Mouse (Mus musculus) kidney, adult 9 months (tissue): ENCODE data around the gene Clic4.
"Not testable (repeated sequence)": the region's sequence is repeated elsewhere in the genome, so short reads cannot be mapped to it uniquely, and the experiment has no call there.

Experiments
- DNase-seq: peaks from one replicate; pipeline ENCODE4 v3.0.0; 2022

Clic4 gene

DNA sequence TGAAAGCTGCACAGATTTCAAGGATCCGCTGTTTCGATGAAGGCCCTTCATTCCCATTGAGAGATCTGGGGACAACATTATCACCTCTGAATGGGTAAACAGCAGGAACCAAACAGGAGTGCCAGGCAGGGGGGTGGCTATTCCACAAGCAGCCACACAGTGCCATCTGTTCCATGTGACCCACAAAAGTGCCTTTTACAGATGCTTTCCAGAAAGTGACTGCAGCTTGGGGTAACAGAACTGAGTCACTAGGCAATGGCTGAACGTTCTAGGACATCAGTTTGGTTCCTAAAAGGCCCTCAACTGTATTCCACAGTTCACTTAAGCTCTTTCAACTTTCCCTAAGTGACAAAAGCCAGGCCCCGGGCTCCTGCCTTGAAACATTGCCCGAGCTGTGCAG is 42.0 kb downstream of the Clic4 start:
- DNase-seq, result no peak

DNA sequence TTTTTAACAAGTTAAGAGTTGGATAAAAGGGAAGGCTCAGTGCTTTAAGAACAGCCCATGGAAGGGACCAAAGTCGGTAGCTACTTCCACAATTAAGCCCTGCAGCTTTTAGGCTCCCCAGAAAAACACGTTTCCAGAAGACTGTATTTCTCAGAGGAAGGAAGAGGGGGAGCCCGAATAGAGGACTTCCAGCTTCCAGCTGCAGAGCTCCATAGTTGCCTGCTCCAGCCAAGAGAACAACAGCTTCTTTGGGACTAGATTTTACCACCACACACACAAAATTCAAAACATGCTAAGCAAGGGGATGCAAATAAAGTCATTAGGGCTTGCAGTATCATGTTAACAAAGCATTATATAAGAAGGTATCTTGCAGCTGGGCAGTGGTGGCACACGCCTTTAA is 42.7 kb downstream of the Clic4 start:
- DNase-seq, result no peak

GRCm38 (mm10) chr4:135228136-135228535 is 44.5 kb downstream of the Clic4 start:
- no peak for DNase-seq

GRCm38 (mm10) chr4:135226008-135226667 is 46.5 kb downstream of the Clic4 start:
- no peak for DNase-seq

DNA sequence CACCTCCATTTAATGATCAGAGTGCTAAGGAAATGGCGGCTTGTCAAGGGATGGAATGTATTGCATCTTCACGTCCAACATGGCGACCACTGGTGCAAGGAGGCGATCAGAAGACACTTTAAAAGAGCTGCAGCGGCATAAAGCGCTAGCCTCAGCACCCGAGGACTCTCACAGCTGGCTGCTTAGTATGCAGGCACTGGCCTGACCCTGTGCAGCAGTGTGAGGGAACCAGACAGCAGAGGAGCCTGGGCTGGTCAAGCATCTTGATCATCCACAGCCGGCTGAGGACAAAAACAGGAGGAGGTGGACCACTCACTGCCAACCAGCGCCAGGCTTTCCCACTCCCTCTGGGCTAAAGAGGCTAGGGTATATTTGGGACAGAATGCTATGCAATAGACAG is 48.8 kb downstream of the Clic4 start:
- DNase-seq, result no peak

DNA sequence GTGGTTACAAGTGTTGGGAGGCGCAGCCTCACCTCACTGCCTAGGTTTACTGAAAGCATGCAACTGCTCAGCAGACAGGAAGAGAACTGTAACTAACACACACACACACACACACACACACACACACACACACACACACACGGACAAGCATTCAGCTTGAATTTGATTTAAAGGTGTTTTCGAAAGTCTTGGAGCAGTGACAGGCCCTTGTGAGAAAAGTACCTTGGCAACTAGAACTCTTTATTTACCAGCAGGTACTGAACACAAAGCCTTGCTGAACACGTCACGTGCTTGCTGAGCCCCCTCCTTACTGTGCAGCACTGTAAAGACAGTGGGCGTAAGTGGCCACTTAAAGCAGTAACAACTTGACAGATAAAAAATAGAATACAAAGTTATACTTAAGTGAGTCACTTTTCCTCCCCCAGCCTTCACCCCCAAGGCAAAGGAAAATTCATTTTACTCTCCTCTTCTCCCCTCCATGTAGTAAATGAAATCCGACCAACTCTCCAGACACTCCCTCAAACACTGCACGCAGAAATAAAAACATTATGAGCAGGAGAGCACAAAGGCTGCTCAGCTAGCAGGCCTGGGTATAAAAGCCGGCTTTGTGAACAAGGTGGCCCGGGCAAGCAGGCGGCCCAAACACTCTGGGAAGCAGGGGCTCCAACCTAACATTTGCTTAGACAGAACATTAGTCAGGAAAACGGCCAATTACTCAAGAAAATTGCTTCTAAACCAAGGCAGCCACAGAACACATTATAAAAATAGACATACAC is 50.8 kb downstream of the Clic4 start:
- no peak for DNase-seq

DNA sequence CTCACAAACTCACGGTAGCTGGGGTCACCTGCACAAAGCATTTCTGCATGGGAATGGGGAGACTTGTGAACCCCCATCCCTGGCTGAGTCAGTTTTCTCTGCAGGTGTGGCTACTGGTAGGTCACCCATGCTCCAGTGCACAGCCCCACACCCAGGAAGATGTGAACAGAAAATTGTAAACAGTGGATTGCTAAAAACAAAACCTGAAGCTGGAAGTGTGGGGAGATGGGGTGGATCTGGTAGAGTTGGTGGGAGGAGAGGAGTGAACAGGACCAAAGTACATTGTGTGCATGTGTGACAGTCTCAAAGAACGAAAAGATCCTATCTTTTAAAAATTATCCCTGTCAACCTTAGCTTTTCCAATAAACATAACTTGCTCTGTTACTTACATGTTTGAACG is 52.0 kb downstream of the Clic4 start:
- DNase-seq, result peak; percentile 62

GRCm38 (mm10) chr4:135219652-135220051 is 53.0 kb downstream of the Clic4 start:
- peak; percentile 86 for DNase-seq

DNA sequence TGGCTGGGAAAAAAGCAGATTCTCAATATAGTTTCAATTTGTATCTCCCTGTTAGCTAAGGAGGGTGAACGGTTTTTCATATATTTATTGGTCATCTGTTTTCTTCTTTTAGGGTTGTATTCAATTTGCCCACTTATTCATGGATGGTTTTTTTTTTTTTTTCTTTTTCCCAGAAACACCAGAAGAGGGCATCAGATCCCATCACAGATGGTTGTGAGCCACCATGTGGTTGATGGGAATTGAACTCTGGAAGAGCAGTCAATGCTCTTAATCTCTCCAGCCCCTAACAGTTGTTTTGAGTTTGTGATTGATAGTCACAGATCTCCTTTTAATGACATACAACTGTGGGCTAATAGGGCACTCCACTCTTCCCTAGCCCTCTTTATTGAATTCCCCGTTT is 62.8 kb downstream of the Clic4 start:
- no peak for DNase-seq

DNA sequence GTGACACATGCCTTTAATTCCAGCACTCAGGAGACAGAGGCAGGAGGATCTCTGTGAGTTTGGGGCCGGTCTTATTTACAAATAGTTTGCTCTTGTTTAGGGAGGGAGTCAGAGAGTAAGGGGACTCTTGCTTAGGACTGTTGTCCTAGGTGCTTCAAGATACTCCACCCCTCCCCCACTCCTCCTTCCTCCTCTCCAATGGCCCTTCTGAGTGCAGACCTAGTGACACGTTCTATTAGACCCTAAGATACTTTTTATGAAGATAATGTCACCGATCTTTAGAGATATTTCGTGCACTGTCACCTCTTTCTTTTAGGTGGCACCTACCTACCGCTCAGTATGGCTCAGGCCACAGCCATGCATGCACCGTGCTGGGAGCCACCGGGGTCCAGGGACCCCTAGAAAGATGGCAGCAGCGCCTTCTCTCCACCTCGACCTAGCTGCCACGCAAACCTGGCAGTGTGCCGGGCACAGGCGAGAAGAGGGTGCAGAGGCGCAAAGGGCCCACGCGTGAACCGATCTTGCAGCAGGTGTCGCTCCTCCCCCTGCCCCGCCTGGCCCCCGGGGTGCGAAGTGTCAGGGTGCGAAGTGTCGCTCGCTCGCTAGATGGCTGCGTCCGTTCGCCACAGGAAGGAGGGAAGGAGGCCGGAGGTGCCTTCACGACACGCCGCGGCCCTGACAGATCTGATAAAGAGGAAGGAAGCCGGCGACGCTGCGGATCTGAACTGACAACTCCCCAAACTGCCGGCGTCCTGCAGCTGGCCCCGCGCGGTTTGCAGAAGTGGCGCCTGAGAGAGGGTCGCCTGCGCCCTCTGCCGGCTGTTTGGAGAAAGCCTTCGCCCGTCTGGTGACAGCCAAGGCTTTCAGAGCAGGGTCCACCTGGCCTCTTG is 66.7 kb downstream of the Clic4 start:
- peak; percentile 92 for DNase-seq

GRCm38 (mm10) chr4:135205254-135205653 is 67.4 kb downstream of the Clic4 start:
- DNase-seq, result no peak

DNA sequence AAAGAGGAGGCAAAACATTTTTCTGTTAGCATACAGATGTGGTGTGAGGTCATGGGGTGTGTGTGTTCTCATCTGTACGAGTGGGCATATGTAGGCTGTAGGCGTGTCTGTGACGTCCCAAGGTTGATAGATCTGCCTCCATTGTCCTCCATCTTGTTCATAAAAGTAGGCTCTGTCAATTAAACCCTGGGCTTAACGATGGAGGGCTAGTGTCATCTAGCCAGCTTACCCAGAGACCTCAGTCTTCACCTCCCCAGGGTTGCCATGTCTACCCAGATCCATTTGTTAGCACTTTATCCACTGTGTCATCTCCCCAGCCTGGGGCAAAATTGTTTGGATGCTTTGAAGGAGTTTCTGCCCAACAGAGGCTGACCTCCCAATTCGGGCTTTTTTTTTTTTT is 67.9 kb downstream of the Clic4 start:
- no peak for DNase-seq

GRCm38 (mm10) chr4:135203806-135204560 is 68.6 kb downstream of the Clic4 start:
- DNase-seq, result no peak

DNA sequence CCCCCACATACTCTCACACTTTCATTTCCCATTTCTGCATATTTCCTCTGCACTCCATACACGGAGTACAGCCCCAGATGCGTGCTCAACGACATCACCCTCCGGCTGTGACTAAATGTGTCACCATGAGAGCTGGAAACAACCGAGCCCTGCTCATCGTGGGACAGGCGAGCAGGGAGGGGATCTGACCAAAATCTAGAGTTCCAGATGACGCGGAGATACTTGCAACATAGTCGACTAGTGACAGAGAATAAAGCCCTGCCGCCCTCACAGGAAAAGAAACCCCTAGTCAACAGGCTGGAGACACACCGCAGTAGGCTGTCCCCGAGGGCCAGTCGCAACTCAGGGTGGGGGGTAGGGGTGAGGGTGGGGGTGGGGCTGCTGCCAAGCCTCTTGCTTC is 69.3 kb downstream of the Clic4 start:
- peak; percentile 28 for DNase-seq

DNA sequence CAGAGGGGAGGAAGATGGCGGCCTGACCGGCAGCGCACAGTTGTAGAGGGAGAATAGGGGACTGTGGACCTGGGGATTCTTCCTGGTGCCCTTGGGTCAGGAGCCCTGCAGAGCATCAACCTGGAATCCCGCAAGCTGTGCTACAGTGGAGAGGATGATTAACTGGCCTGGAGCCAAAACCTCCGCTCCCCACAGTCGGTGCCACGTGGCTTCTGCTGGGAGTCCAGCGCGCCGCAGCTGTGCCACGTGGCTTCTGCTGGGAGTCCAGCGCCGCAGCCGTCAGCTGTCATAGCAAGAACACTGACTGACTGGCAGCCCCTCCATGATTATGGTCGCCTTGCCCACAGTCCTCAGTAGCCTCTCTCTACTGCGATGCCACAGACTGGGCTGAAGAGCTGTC is 70.8 kb downstream of the Clic4 start:
- DNase-seq, result no peak

- DNase-seq, result no peak
Measured at GRCm38 (mm10) chr4:135197857-135198256, 74.8 kb downstream of the Clic4 start.

GRCm38 (mm10) chr4:135192841-135193240 is 79.8 kb downstream of the Clic4 start:
- DNase-seq, result peak; percentile 19

DNA sequence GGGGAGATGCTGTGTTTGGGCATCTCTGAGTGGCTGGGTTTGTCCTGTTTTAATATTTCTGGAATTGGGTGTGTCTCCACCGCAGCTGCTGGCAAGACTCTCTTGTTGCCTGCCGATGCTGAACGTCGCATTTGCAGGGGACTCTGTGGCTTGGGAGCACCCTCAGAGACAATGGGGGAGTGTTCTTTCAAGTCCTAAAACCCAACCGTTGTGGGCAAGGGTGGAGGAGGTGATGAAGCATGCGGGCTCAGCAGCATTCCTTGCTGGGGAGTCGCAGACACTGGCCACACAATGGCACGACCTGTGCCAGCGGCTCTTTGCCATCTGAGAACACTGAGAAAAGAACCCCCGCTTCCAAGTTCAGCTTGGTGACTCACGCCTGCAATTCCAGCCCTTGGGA is 81.0 kb downstream of the Clic4 start:
- no peak for DNase-seq

DNA sequence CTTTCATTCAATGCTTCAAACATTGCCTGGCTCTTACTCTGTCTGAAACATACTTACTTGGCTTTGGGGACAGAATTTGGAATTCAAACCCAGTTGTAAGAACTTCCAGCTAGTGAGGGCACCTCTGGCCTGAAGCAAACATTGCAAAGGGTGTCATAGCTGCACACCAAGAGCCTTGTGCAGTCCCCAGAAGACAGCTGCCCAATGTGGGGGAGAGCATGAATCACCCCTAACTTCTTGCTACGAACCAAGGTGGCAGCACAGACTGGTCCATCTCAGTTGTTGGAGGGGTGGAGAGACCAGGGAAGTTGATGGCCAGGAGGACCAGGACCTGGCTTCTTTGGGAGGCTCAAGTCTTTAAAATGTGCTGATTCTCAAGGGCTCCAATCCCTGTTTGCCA is 81.4 kb downstream of the Clic4 start:
- no peak for DNase-seq

DNA sequence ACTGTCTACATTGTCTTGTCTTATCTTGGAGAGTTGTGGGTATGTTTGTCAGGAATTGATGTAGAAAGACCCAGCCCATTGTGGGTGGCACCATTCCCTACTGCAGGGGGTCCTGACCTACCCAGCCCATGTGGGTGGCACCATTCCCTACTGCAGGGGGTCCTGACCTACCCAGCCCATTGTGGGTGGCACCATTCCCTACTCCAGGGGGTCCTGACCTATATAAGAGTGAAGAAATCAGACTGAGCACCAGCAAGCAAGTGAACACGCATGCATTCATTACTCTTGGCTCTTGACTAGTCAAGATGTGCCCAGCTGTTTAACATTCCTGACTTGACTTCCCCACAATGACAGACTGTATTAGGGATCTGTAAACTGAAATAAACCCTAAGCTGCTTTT is 82.2 kb downstream of the Clic4 start:
- no peak for DNase-seq

GRCm38 (mm10) chr4:135189452-135190008 is 83.1 kb downstream of the Clic4 start:
- no peak for DNase-seq

- not testable (repeated sequence) for DNase-seq
Measured at GRCm38 (mm10) chr4:135184277-135184676, 88.3 kb downstream of the Clic4 start.

DNA sequence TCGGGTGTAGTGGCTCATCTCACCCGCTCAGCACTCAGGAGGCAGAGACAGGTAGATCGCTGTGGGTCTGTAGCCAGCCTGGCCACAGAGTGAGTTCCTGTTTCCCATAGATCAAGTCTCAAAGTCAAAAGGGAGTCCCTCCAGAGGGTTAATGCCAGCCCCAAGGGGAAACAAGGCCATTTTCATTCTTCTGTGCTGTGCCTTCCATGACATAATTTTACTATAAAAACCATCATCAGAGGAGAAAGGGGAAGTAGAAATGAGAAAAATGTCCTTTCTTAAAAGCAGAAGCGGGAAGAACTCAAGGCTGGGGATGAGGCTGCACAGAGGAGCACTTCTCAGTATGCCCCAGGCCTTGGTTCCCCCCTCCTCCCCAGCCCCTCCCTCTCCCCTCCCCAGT is 90.8 kb downstream of the Clic4 start:
- DNase-seq, result no peak
